Comparison of ENCODE assay signal across 9 mouse cellular contexts in genomic region chr1:82283901-82284301, GRCm38 (mm10). TPM values are rescaled to one million over a fixed set of nuclear protein-coding genes. Genes with fewer than 3 reads are reported as not detected.
DNase-seq lines count a peak whose midpoint lies in the region; ATAC-seq and TF ChIP-seq lines count a peak whose summit lies in the region.
"Had no signal": no experiment of that assay in that cellular context is flagged by ENCODE, and none has a peak within 500 bp of the region (broad histone marks: within the 10 kb centered on the region; RNA-seq: fewer than 3 reads in every experiment).

No protein-coding gene starts in this region.

- peaks cover 8% of the 10 kb centered on the region for H3K4me1 ChIP-seq in brown adipose tissue, adult 24 weeks (ENCODE audit: control insufficient read depth, insufficient read depth, insufficient read length, low read length)
- peaks cover 18% of the 10 kb centered on the region for H3K4me1 ChIP-seq in forebrain, postnatal 0 days (ENCODE audit: insufficient read depth)
- H3K4me1 ChIP-seq in midbrain, embryonic 13.5 days (replicated peaks), result peaks cover 70% of the 10 kb centered on the region

- no peak for ATAC-seq in forebrain, postnatal 0 days
- 0 out of 2 replicates have a peak, but pooled peaks have one; percentile 12 for ATAC-seq in midbrain, embryonic 13.5 days

- H3K9ac ChIP-seq in forebrain, postnatal 0 days, result peak overlapping the region; percentile 70
- H3K9ac ChIP-seq in midbrain, embryonic 13.5 days (replicated peaks), result peak overlapping the region; percentile 66

- TF ChIP-seq CTCF in forebrain, postnatal 0 days (IDR thresholded peaks at IDR 0.05; ENCODE audit: low read depth), result no peak

- H3K27me3 ChIP-seq in forebrain, postnatal 0 days (ENCODE audit: insufficient read depth, low read length), result no peaks in the 10 kb centered on the region
- H3K27me3 ChIP-seq in midbrain, embryonic 13.5 days, result no peaks in the 10 kb centered on the region

- DNase-seq in layer of hippocampus, postnatal 10 days (ENCODE audit: low spot score in 2 of 2), result peak; percentile 26 to 47
- DNase-seq in layer of hippocampus, adult 9-11 months, result no peak
- DNase-seq in forebrain, postnatal 0 days, result peak; percentile 68
- DNase-seq in kidney, adult 9 months, result peak; percentile 47
- no peak for DNase-seq in T-cell, adult 2 months (ENCODE audit: low spot score)
- DNase-seq in right cerebral cortex, postnatal 36 days (ENCODE audit: low spot score in 2 of 2), result no peak

- peak overlapping the region; percentile 88 for H3K27ac ChIP-seq in brown adipose tissue, adult 24 weeks (replicated peaks; ENCODE audit: low read depth, low read length)
- H3K27ac ChIP-seq in forebrain, postnatal 0 days (ENCODE audit: low read depth, low read length), result peak overlapping the region; percentile 94
- peak overlapping the region; percentile 93 for H3K27ac ChIP-seq in midbrain, embryonic 13.5 days

- peak overlapping the region; percentile 83 for H3K4me2 ChIP-seq in forebrain, postnatal 0 days (ENCODE audit: low read depth)
- peak overlapping the region; percentile 65 for H3K4me2 ChIP-seq in midbrain, embryonic 13.5 days (replicated peaks)

- WGBS in forebrain, postnatal 0 days, result 0% methylated on average over 1 of the region's 1 CpGs
- WGBS in midbrain, embryonic 13.5 days, result 0% methylated on average over 1 of the region's 1 CpGs

- peak overlapping the region; percentile 48 for H3K4me3 ChIP-seq in brown adipose tissue, adult 24 weeks (ENCODE audit: insufficient read depth, low read depth, low read length)
- H3K4me3 ChIP-seq in forebrain, postnatal 0 days (ENCODE audit: low read depth, low read length), result peak overlapping the region; percentile 57
- peak overlapping the region; percentile 44 for H3K4me3 ChIP-seq in midbrain, embryonic 13.5 days (replicated peaks)

- H3K9me3 ChIP-seq in forebrain, postnatal 0 days (ENCODE audit: low read length), result no peaks in the 10 kb centered on the region
- no peaks in the 10 kb centered on the region for H3K9me3 ChIP-seq in midbrain, embryonic 13.5 days

- H3K36me3 ChIP-seq in forebrain, postnatal 0 days (ENCODE audit: insufficient read depth), result peaks cover 4% of the 10 kb centered on the region; the same call in 1 of the 2 replicates
- peaks cover 13% of the 10 kb centered on the region for H3K36me3 ChIP-seq in midbrain, embryonic 13.5 days

RNA-seq across cellular contexts. Expression of gene Irs1, which starts 7.3 kb away (rescaled TPM):
- 10 to 100 TPM; 29.7 to 31.3 TPM for total RNA-seq in layer of hippocampus, postnatal 10 days (2021)
- 10.1 and 11.7 TPM in 2 replicates for polyA plus RNA-seq in brown adipose tissue, adult 24 weeks (2012; ENCODE audit: insufficient read depth, insufficient read length, missing spikeins)
- 32.7 and 45.3 TPM in 2 replicates for total RNA-seq in forebrain, postnatal 0 days (2014; rRNA removed)
- 3.0 and 4.4 TPM in 2 replicates for polyA plus RNA-seq in forebrain, postnatal 0 days (2015; fragmentation: Nextera tagmentation; extraction: Ambion mirVana)
- polyA plus RNA-seq in midbrain, embryonic 13.5 days (2015; fragmentation: Nextera tagmentation; extraction: Ambion mirVana), result 6.6 and 7.9 TPM in 2 replicates

RNA-seq across cellular contexts. Expression of gene Rhbdd1, which starts 32.4 kb away (rescaled TPM):
- 1 to 10 TPM; 5.8 to 5.9 TPM for total RNA-seq in layer of hippocampus, postnatal 10 days (2021)
- 8.2 and 11.5 TPM in 2 replicates for polyA plus RNA-seq in brown adipose tissue, adult 24 weeks (2012; ENCODE audit: insufficient read depth, insufficient read length, missing spikeins)
- 4.7 and 5.3 TPM in 2 replicates for total RNA-seq in forebrain, postnatal 0 days (2014; rRNA removed)
- 1.7 and 2.2 TPM in 2 replicates for polyA plus RNA-seq in forebrain, postnatal 0 days (2015; fragmentation: Nextera tagmentation; extraction: Ambion mirVana)
- polyA plus RNA-seq in midbrain, embryonic 13.5 days (2015; fragmentation: Nextera tagmentation; extraction: Ambion mirVana), result 4.8 and 6.2 TPM in 2 replicates

RNA-seq across cellular contexts. Expression of gene Gm9747, which starts 51.0 kb away (rescaled TPM):
- not detected for total RNA-seq in layer of hippocampus, postnatal 10 days (2021)
- polyA plus RNA-seq in brown adipose tissue, adult 24 weeks (2012; ENCODE audit: insufficient read depth, insufficient read length, missing spikeins), result not detected in 2 replicates
- total RNA-seq in forebrain, postnatal 0 days (2014; rRNA removed), result not detected in 2 replicates
- 9.6 and 14.8 TPM in 2 replicates for polyA plus RNA-seq in forebrain, postnatal 0 days (2015; fragmentation: Nextera tagmentation; extraction: Ambion mirVana)
- polyA plus RNA-seq in midbrain, embryonic 13.5 days (2015; fragmentation: Nextera tagmentation; extraction: Ambion mirVana), result 20.9 and 21.0 TPM in 2 replicates
- total RNA-seq: layer of hippocampus, adult 18-20 months had no signal

Comparison
In these comparisons a context has a peak if more than half of its experiments do, and no peak if none do; other contexts are left out.
1. DNase-seq: peak in layer of hippocampus, postnatal 10 days (2 of 2), forebrain, postnatal 0 days (single experiment) and kidney, adult 9 months (single experiment); none in layer of hippocampus, adult 9-11 months (single experiment), T-cell, adult 2 months (single experiment) and right cerebral cortex, postnatal 36 days (0 of 2).
2. RNA of gene Gm9747, which starts 51.0 kb away (polyA plus RNA-seq): 20.9 to 21.0 TPM in midbrain, embryonic 13.5 days and 9.6 to 14.8 TPM in forebrain, postnatal 0 days; not detected in brown adipose tissue, adult 24 weeks; every median in the first group is over 10 times any median in the second.
3. Peak in every context shown above with its lines, with median percentiles within 50 percentile points of each other: H3K27ac ChIP-seq and H3K4me3 ChIP-seq.